Mouse (Mus musculus) hindbrain, embryonic 12.5 days (tissue): Measurements from ENCODE around the gene Tktl1. TPM values are rescaled to one million over a fixed set of nuclear protein-coding genes. Genes with fewer than 3 reads are reported as not detected.
"Not testable (repeated sequence)": the region's sequence is repeated elsewhere in the genome, so short reads cannot be mapped to it uniquely, and the experiment has no call there.

Experiments
- ATAC-seq: fragments of 200-750 bp; cut with Nextera tagmentation; 2 replicates; pipeline ENCODE4 v1.8.0; 2017; ENCODE audit warnings: moderate TSS enrichment; ENCODE audit not compliant: low FRiP score
- H3K27ac ChIP-seq: fragments of 300-500 bp; sonication (generic); 2 replicates; pipeline ENCODE4 v1.5.1; 2016; ENCODE audit warnings: mild to moderate bottlenecking
- H3K27me3 ChIP-seq: fragments of 300-500 bp; sonication (generic); 2 replicates; pipeline ENCODE4 v1.6.1; 2016; ENCODE audit warnings: mild to moderate bottlenecking
- H3K36me3 ChIP-seq: fragments of 300-500 bp; sonication (generic); 2 replicates; pipeline ENCODE4 v1.6.1; 2016; ENCODE audit warnings: mild to moderate bottlenecking
- H3K4me1 ChIP-seq: fragments of 300-500 bp; sonication (generic); 2 replicates; pipeline ENCODE4 v1.6.1; 2016
- H3K4me2 ChIP-seq: fragments of 300-500 bp; sonication (generic); replicated peaks from 2 replicates; pipeline ENCODE4 v1.6.1; 2016; ENCODE audit warnings: mild to moderate bottlenecking
- H3K4me3 ChIP-seq: fragments of 300-500 bp; sonication (generic); 2 replicates; pipeline ENCODE4 v1.5.1; 2016; ENCODE audit warnings: mild to moderate bottlenecking
- H3K9ac ChIP-seq: fragments of 300-500 bp; sonication (generic); 2 replicates; pipeline ENCODE4 v1.6.1; 2016; ENCODE audit warnings: mild to moderate bottlenecking, moderate library complexity
- H3K9me3 ChIP-seq: fragments of 300-500 bp; sonication (generic); replicated peaks from 2 replicates; pipeline ENCODE4 v1.6.1; 2016; ENCODE audit warnings: mild to moderate bottlenecking
- WGBS: fragments of 180-500 bp; shearing (Covaris S2); methylation state at CpG from one replicate; pipeline ENCODE4 v1.1.7; 2016; 5-methylcytosine and 5-hydroxymethylcytosine counted together
- polyA plus RNA-seq: library from polyadenylated mRNA; unstranded; fragments of >200 nt; fragmentation: Nextera tagmentation; extraction: Ambion mirVana; gene quantifications from 2 replicates; pipeline ENCODE4 v1.2.1, GENCODE M21; 2016

Gene Tktl1
- polyA plus RNA-seq = 0.10 and 0.18 TPM in 2 replicates

DNA sequence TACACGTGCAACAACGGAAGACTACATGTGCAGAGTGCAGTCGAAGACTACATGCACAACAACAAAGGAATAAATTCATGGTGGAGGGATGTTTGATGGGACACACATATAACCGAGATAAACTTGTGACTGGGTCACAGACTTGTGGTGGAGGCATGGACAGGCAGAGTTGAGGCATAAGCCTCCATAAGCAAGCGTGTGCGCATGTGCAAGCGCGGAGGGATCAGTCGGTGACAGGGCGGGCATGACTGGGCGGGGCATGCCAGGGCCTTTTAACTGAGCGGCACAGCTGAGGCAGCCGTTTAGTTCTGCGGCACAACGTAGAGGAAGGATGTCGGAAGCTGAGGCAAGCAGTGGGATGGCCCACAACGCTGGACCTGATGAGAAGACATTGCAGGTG is at the start of gene Tktl1:
Gene Tktl1 (plus strand): TSS at position 301 of the 400 bp plus-strand sequence.
- no peak within 1 kb of the TSS for H3K4me3 ChIP-seq
- 88% methylated on average over 17 of the region's 17 CpGs for WGBS

DNA sequence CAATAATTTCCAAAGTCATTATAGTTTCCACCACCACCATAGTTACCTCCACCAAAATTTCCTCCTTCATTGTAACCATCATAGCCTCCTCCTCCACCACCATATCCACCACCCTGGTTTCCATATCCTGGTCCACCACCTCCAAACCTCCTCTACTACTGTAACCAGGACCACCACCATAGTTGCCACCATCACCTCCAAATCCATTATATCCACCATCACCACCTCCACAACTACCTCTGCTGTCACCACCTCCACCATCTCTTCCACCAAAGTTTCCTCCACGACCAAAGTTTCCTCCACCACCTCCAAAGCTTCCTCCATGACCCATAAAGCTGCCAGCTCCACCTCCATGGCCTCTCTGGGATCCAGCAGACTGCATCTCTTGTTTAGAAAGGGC is 41.8 kb upstream of the Tktl1 start, which contains the start of gene Mecp2:
Gene Mecp2 (minus strand): TSS at position 101 of the 400 bp plus-strand sequence.
- H3K27ac ChIP-seq, H3K4me2 ChIP-seq, ATAC-seq, H3K36me3 ChIP-seq, H3K27me3 ChIP-seq, H3K9ac ChIP-seq, H3K9me3 ChIP-seq, H3K4me1 ChIP-seq, H3K4me3 ChIP-seq: not testable (repeated sequence)
- WGBS = 18% methylated on average over 1 of the region's 1 CpGs

More for the DNA sequence above, at the start of gene Tktl1:
- no peak within 1 kb of the TSS for H3K27ac ChIP-seq
- no peaks in the 10 kb centered on the region for H3K27me3 ChIP-seq
- ATAC-seq = no peak
- H3K9me3 ChIP-seq = no peaks in the 10 kb centered on the region
- H3K4me1 ChIP-seq = no peaks in the 10 kb centered on the region
- H3K36me3 ChIP-seq = no peaks in the 10 kb centered on the region
- H3K4me2 ChIP-seq = no peak within 1 kb of the TSS
- H3K9ac ChIP-seq = no peak within 1 kb of the TSS

DNA sequence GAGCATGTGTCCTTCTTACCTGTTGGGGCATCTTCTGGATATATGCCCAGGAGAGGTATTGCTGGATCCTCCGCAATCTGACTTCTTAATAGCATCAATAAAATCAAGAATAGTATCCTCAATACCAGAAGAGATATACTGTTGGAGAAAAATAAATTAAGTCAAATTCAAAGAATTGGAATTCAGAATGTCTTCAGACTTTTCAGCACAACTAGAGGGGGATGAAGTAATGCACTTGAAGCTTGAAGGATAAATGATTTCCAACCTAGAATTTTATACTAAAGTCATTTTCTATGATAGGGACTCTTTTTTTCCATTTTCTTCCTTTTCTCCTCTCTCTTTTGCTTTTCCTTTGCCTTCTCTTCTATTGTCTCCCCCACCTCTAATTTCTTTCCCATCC is 9.3 kb upstream of the Tktl1 start, which contains the start of gene Tex28:
Gene Tex28 (minus strand): TSS at position 101 of the 400 bp plus-strand sequence.
- no peaks in the 10 kb centered on the region for H3K9me3 ChIP-seq
- 83% methylated on average over 1 of the region's 1 CpGs for WGBS
- no peaks in the 10 kb centered on the region for H3K4me1 ChIP-seq
- no peak within 1 kb of the TSS for H3K4me3 ChIP-seq
- no peaks in the 10 kb centered on the region for H3K36me3 ChIP-seq
- no peak within 1 kb of the TSS for H3K27ac ChIP-seq
- no peak within 1 kb of the TSS for H3K4me2 ChIP-seq
- no peak for ATAC-seq
- H3K9ac ChIP-seq = no peak within 1 kb of the TSS
- no peaks in the 10 kb centered on the region for H3K27me3 ChIP-seq

DNA sequence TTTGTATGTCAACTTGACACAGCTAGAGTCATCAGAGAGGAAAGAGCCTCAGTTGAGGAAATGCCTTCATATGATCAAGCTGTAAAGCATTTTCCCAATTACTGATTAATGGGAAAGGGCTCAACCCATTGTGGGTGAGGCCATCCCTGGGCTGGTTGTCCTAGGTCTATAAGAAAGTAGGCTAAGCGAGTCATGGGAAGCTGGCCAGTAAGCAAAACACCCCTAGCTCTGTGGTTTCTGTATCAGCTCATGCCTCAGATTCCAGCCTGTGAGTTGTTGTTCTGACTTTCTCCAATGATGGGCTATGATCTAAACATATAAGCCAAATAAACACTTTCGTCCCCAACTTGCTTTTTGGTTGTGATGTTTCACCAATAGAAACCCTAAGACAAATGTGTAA is 26.5 kb downstream of the Tktl1 start:
- no peak overlapping the region for H3K9ac ChIP-seq
- no peaks in the 10 kb centered on the region for H3K36me3 ChIP-seq
- H3K4me2 ChIP-seq = no peak overlapping the region
- no peak overlapping the region for H3K4me3 ChIP-seq
- no peak for ATAC-seq
- H3K9me3 ChIP-seq = no peaks in the 10 kb centered on the region
- no peaks in the 10 kb centered on the region for H3K4me1 ChIP-seq
- no peaks in the 10 kb centered on the region for H3K27me3 ChIP-seq
- 85% methylated on average over 2 of the region's 2 CpGs for WGBS
- H3K27ac ChIP-seq = no peak overlapping the region

DNA sequence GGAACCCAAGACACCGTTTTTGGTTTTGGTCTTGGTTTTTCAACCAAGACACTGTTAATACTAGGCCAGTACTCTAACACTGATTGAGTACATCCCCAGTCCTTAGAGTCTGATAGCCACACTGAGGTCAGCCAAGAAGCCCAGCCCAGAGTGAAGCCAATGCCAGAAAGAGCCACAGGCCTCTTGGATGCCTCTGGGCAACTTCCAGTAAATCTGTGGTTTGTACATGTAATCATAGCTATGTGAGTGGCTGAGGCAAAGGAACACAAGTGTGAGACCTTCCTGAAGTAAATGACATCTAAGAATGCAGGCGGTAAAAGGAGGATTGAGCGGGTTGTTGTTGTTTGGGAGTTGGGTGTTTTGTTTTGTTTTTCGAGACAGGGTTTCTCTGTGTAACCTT is 41.4 kb downstream of the Tktl1 start:
- Histone ChIP-seq H3K27me3 (no peaks in the 10 kb centered on the region), H3K4me2 (no peak overlapping the region), H3K4me3 (no peak overlapping the region), H3K9me3 (no peaks in the 10 kb centered on the region), H3K27ac (no peak overlapping the region), H3K36me3 (peaks cover 12% of the 10 kb centered on the region), H3K9ac (no peak overlapping the region), H3K4me1 (no peaks in the 10 kb centered on the region)
- ATAC-seq = no peak
- 94% methylated on average over 4 of the region's 4 CpGs for WGBS

DNA sequence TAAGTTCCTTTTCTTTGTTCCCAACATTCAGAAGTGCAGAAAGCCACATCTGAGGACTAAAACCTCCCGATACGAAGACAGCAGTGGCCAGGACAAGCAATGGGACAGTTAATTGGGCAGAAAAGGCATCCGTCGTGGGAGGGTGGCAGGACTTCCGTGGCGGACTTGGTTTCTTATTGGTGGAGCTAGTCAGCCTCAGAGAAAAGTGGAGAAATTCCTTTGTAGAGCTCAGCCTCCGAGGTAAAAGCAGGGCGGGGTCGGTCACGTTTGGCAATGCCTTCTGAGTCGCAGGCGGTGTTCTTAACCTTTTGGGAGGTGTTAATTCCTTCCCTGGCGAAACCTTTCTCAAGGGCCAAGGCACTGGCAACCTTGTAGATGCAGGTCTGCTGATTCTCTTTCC is 42.4 kb downstream of the Tktl1 start:
- WGBS = 58% methylated on average over 13 of the region's 13 CpGs
- ATAC-seq = no peak
- no peaks in the 10 kb centered on the region for H3K9me3 ChIP-seq

DNA sequence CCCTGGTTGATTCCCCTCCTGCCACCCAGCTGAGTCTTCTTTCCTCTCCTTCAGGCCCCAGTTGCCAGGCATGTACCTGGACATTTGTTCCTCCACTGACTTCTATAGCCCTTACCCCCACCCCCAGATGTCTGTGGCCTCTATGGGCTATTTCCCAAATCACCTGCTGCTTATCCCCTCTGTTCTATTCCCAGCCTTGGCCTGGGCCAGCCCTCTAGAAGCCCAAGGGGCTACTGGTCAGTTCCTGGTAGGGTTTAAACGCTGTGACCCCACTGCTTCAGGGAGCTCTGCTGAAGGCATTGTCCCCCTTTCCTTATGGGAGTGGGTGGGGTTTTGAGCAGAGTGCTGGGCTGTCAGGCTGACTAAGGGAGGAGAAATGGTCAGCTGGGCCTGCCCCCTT is 43.0 kb downstream of the Tktl1 start:
- not testable (repeated sequence) for H3K27ac ChIP-seq, H3K27me3 ChIP-seq, H3K4me3 ChIP-seq, ATAC-seq, H3K9ac ChIP-seq, H3K9me3 ChIP-seq, H3K4me1 ChIP-seq, H3K4me2 ChIP-seq
- H3K36me3 ChIP-seq = peaks cover 25% of the 10 kb centered on the region
- WGBS = 56% methylated on average over 1 of the region's 1 CpGs

More for the DNA sequence above, 42.4 kb downstream of the Tktl1 start:
- Histone ChIP-seq H3K27me3 (no peaks in the 10 kb centered on the region), H3K27ac (no peak overlapping the region), H3K4me2 (no peak overlapping the region), H3K4me1 (no peaks in the 10 kb centered on the region), H3K36me3 (peaks cover 19% of the 10 kb centered on the region), H3K9ac (no peak overlapping the region), H3K4me3 (no peak overlapping the region)

DNA sequence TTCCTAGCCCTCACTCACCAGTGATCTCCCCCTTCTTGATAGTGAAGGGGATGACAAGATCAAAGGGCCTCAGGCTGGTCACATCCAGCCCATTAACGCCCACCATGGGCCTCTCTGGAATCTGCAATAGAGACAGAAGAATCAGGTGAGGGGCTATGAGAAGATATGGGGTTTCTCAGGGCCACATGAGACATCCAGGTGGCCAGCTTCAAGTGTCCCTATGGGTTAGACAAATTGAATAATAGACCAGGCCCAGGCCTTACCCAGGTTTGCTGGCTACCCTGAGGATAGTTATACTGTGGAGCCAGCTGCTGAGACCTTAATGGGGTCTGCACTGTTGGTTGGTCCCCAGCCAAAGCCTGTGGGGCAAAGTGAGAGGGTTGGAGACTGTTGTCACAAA is 53.0 kb downstream of the Tktl1 start:
- Histone ChIP-seq H3K9me3 (no peaks in the 10 kb centered on the region), H3K4me3 (no peak overlapping the region), H3K36me3 (peaks cover 95% of the 10 kb centered on the region), H3K27ac (no peak overlapping the region), H3K4me1 (no peaks in the 10 kb centered on the region), H3K9ac (no peak overlapping the region), H3K4me2 (no peak overlapping the region), H3K27me3 (no peaks in the 10 kb centered on the region)
- 50% methylated on average over 1 of the region's 1 CpGs for WGBS
- no peak for ATAC-seq

DNA sequence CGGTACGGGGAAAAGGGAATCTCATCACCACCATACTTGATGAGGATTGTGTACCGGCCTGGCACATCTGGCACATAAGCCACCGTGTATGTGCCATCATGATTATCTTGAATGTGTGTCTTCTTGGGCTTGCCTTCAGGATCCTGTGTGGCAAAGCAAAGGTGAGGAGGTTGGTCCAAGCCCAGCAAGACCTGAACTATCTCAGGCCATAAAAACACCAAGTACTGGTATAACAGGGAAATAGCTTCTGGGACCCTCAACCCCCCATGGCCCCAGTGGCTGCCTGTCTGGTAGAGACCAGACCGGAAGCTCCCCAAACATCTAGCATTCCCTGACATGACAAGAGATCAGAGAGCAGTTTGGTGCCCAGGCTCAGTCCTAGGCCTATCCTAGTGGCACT is 56.1 kb downstream of the Tktl1 start:
- H3K4me2 ChIP-seq = no peak overlapping the region
- H3K9ac ChIP-seq = no peak overlapping the region

DNA sequence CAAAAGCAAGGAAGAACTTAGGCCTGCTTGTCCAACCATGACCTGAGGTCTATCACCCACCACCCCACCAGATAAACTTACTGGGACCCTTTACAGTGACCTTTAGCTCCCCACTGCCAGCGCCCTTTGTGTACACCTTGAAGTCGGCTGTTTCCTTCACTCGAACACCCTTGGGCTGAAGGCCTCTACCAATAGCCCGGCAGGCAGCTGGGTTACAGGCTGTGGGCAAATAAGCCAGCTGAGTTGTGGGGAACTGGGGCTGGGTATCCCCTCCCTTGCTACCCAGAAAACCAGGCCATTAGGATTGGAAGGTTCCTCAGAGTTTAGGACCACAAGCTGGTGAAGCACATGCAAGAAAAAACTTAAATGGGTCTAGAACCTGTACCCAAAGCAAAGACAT is 63.3 kb downstream of the Tktl1 start:
- Histone ChIP-seq H3K9me3 (no peaks in the 10 kb centered on the region), H3K4me1 (peaks cover 9% of the 10 kb centered on the region), H3K9ac (no peak overlapping the region), H3K36me3 (peaks cover 73% of the 10 kb centered on the region), H3K4me2 (no peak overlapping the region), H3K4me3 (no peak overlapping the region), H3K27me3 (no peaks in the 10 kb centered on the region), H3K27ac (no peak overlapping the region)
- 88% methylated on average over 4 of the region's 4 CpGs for WGBS
- ATAC-seq = no peak

More for the DNA sequence above, 56.1 kb downstream of the Tktl1 start:
- Histone ChIP-seq H3K4me3 (no peak overlapping the region), H3K9me3 (no peaks in the 10 kb centered on the region), H3K36me3 (peaks cover 91% of the 10 kb centered on the region), H3K4me1 (no peaks in the 10 kb centered on the region), H3K27me3 (no peaks in the 10 kb centered on the region), H3K27ac (no peak overlapping the region)
- 95% methylated on average over 5 of the region's 5 CpGs for WGBS
- ATAC-seq = no peak

DNA sequence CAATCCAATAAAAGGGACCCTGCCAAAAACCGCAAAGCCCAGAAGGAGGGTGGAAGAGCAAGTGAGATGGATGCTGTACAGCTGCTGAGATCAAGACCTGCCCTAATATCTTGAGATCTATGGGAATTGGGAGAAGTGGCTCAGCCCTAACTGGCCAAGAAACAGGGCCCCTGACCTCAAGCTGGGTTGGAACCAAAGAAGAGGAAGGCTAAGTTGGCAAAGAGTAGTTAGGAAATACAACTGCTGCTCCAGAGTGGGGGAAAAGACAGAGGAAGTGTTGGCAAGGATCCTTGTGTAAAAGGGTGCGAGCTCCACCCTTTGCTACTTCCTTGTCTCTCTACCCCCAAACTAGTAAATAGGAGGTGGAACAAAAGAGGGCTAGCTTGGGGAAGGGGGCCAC is 66.3 kb downstream of the Tktl1 start:
- no peak for ATAC-seq
- 93% methylated on average over 2 of the region's 2 CpGs for WGBS
- peaks cover 9% of the 10 kb centered on the region for H3K4me1 ChIP-seq

DNA sequence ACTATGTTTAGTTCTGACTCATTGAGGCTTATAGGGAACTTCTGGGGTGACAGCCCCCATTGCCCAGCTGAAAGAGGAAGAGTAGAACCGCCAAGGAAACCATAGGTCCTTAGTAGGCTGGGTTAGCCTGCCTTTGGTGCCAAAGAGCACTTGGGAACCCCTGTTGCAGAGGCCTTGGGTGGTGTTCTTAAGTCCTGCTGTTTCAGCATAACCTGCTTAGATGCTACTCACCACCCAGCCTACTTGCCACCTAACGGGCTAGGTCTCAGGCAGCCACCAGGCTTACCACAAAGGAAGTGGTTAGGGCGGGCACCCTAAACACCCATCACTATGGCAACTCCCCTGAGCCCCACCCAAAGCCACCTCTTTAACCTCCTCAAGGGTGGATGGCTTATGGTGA is 66.7 kb downstream of the Tktl1 start:
- WGBS = 79% methylated on average over 3 of the region's 3 CpGs
- H3K4me1 ChIP-seq = peaks cover 9% of the 10 kb centered on the region
- H3K4me3 ChIP-seq = peak overlapping the region; percentile 58
- H3K27ac ChIP-seq = peak overlapping the region; percentile 30; the same call in 1 of the 2 replicates
- no peak for ATAC-seq
- peaks cover 43% of the 10 kb centered on the region for H3K36me3 ChIP-seq
- peak overlapping the region; percentile 58 for H3K4me2 ChIP-seq
- no peaks in the 10 kb centered on the region for H3K27me3 ChIP-seq
- no peaks in the 10 kb centered on the region for H3K9me3 ChIP-seq
- H3K9ac ChIP-seq = peak overlapping the region; percentile 77

More for the DNA sequence above, 66.3 kb downstream of the Tktl1 start:
- peak overlapping the region; percentile 58 for H3K4me2 ChIP-seq
- H3K9me3 ChIP-seq = no peaks in the 10 kb centered on the region
- H3K27me3 ChIP-seq = no peaks in the 10 kb centered on the region
- H3K27ac ChIP-seq = no peak overlapping the region
- peak overlapping the region; percentile 77 for H3K9ac ChIP-seq
- peaks cover 47% of the 10 kb centered on the region for H3K36me3 ChIP-seq
- H3K4me3 ChIP-seq = peak overlapping the region; percentile 58

DNA sequence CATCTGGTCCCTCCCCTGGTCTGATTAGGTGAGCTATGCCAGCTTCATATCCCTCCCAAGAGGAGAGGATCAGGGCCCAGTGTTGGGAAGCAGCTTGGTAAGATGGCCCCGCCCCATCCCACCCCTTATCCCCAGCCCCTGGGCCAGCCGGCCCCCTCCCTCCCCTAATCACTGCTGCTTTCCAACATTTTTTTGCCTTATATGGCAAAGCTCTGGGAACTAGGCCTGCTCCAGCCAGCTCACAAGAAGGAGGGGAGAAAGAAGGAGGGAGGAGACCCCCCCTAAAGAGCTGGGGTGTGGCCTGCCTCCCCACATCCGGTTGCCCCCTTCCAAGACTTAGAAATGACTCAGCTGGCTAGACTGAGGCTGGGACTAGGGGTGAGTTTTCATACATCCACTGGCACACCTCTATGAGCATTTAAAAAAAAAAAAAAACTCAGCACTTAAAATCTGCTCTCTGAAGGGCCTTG is 67.6 kb downstream of the Tktl1 start:
- Histone ChIP-seq H3K27ac (peak overlapping the region; percentile 88), H3K36me3 (peaks cover 35% of the 10 kb centered on the region), H3K9me3 (no peaks in the 10 kb centered on the region), H3K4me3 (peak overlapping the region; percentile 58), H3K27me3 (no peaks in the 10 kb centered on the region), H3K9ac (peak overlapping the region; percentile 77), H3K4me2 (peak overlapping the region; percentile 58), H3K4me1 (peaks cover 9% of the 10 kb centered on the region)
- ATAC-seq = peak; percentile 44
- WGBS = 19% methylated on average over 3 of the region's 3 CpGs
